Mouse (Mus musculus) forebrain, embryonic 16.5 days (tissue): ENCODE measurements at regions not wholly inside any gene's neighbourhood (a gene's known extent, or its start where the extent isn't known, plus 50 kb on each side); places are given as distances from the start of the nearest gene placed in this dataset.

Source experiments
- ATAC-seq: fragments of 200-750 bp; cut with Nextera tagmentation; 2 replicates; pipeline ENCODE4 v1.8.0; 2017; ENCODE audit warnings: mild to moderate bottlenecking, moderate library complexity
- H3K27ac ChIP-seq: fragments of 300-500 bp; sonication (generic); 2 replicates; pipeline ENCODE4 v1.5.1; 2014; ENCODE audit warnings: low read length, control low read depth
- H3K27me3 ChIP-seq: fragments of 300-500 bp; sonication (generic); replicated peaks from 2 replicates; pipeline ENCODE4 v1.6.1; 2014; ENCODE audit warnings: low read length; ENCODE audit not compliant: control insufficient read depth, insufficient read depth
- H3K36me3 ChIP-seq: fragments of 300-500 bp; sonication (generic); 2 replicates; pipeline ENCODE4 v1.6.1; 2014; ENCODE audit not compliant: control insufficient read depth, insufficient read depth
- H3K4me1 ChIP-seq: fragments of 300-500 bp; sonication (generic); replicated peaks from 2 replicates; pipeline ENCODE4 v1.6.1; 2014; ENCODE audit warnings: low read length; ENCODE audit not compliant: control insufficient read depth, insufficient read depth
- H3K4me2 ChIP-seq: fragments of 300-500 bp; sonication (generic); 2 replicates; pipeline ENCODE4 v1.6.1; 2014; ENCODE audit warnings: mild to moderate bottlenecking, low read length, control low read depth
- H3K4me3 ChIP-seq: fragments of 300-500 bp; sonication (generic); replicated peaks from 2 replicates; pipeline ENCODE4 v1.5.1; 2014; ENCODE audit warnings: mild to moderate bottlenecking, low read length, control low read depth
- H3K9ac ChIP-seq: fragments of 300-500 bp; sonication (generic); replicated peaks from 2 replicates; pipeline ENCODE4 v1.6.1; 2014; ENCODE audit warnings: low read depth, low read length, control low read depth
- H3K9me3 ChIP-seq: fragments of 300-500 bp; sonication (generic); 2 replicates; pipeline ENCODE4 v1.6.1; 2016; ENCODE audit warnings: low read length; ENCODE audit not compliant: control insufficient read depth
- WGBS: fragments of 180-500 bp; shearing (Covaris S2); extraction: QIAGEN DNeasy Blood & Tissue Kit; methylation state at CpG from one replicate; pipeline ENCODE4 v1.1.7; 2014; 5-methylcytosine and 5-hydroxymethylcytosine counted together

DNA sequence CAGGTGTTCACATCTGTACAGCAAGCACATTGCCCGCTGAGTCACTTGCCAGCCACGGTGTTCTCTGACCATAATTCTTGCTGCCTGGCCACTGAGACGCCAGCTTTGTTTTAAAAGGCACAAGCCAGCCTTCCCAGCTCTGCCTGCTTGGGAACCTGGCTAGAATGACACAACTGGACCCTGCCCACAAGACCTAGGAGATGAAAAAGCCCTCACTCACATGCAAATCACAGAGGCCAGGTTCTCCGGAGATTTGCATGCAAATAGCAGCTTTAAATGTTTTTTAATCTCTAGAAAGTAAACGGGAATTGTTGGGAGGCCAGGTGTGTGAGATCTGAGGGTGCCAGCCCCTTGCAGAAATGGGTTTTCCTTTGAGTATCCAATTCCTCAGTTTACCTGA is 71.9 kb downstream of the 1810010D01Rik start:
- peaks cover 4% of the 10 kb centered on the region; the same call in 1 of the 2 replicates for H3K9me3 ChIP-seq
- H3K36me3 ChIP-seq, result no peaks in the 10 kb centered on the region
- H3K4me3 ChIP-seq, result no peak overlapping the region
- no peak overlapping the region for H3K9ac ChIP-seq
- H3K4me2 ChIP-seq, result no peak overlapping the region
- no peak for ATAC-seq
- no peaks in the 10 kb centered on the region for H3K27me3 ChIP-seq
- H3K4me1 ChIP-seq, result no peaks in the 10 kb centered on the region
- no peak overlapping the region for H3K27ac ChIP-seq
- WGBS, result 20% methylated on average over 5 of the region's 5 CpGs

DNA sequence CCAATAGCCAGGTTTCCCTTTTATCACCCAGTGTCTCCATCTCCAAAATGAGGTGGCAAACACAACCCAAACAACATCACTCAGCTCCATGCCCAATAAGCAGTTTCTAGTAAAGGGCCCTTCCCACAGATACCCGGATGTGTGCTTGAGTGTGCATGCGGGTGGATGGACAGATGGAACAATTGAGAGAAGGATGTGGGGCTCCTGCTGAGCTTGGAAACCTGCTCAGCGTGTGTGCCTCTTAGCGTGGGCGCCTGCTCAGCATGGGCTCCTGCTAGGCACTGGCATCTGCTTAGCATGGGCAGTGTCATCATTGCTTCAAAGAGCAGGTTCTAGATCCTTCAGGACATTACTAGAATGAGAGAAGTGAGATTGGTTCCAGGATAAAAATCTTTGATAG is 75.4 kb downstream of the 1810010D01Rik start:
- Histone ChIP-seq H3K4me1 (0 out of 2 replicates have a peak, but pooled peaks cover 4% of the 10 kb centered on the region), H3K27me3 (no peaks in the 10 kb centered on the region), H3K36me3 (no peaks in the 10 kb centered on the region), H3K9ac (no peak overlapping the region), H3K4me2 (no peak overlapping the region), H3K27ac (no peak overlapping the region), H3K9me3 (no peaks in the 10 kb centered on the region), H3K4me3 (no peak overlapping the region)
- no peak for ATAC-seq
- WGBS, result 93% methylated on average over 5 of the region's 5 CpGs

DNA sequence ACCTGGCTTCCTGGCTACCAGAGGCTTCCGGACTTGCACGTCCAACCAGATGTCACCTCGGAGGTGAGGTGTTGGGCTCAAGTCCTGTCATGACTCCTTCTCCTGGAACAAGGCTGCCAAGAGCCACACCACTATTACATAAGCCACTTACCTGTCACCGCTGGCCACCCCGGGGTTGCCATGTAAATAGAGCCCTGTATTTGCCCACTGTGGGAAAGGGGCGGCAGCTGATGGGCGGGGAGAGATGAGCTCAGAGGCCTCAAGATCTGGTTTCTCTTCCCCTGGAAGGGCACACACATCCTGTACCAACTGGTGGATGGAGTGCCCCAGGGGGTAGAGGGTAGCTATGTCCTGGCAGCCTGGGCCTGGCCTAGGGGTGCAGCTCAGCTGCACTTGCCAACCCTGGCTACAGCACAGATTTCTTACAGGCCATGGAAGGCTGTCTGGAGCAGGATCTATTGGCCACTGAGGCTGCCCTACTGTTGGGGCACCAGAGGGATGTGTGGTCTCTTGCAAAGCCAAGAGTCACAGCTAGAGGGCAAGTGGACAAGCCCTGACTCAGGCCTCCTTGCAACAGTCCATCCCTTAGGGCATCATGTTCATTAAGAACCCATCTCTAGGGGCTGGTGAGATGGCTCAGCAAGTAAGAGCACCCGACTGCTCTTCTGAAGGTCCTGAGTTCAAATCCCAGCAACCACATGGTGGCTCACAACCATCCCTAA is 76.3 kb downstream of the 1810010D01Rik start:
- Histone ChIP-seq H3K9ac (no peak overlapping the region), H3K9me3 (no peaks in the 10 kb centered on the region), H3K36me3 (no peaks in the 10 kb centered on the region), H3K4me2 (no peak overlapping the region), H3K4me1 (0 out of 2 replicates have a peak, but pooled peaks cover 4% of the 10 kb centered on the region), H3K27me3 (no peaks in the 10 kb centered on the region), H3K27ac (no peak overlapping the region), H3K4me3 (no peak overlapping the region)
- no peak for ATAC-seq
- WGBS, result 88% methylated on average over 8 of the region's 8 CpGs

DNA sequence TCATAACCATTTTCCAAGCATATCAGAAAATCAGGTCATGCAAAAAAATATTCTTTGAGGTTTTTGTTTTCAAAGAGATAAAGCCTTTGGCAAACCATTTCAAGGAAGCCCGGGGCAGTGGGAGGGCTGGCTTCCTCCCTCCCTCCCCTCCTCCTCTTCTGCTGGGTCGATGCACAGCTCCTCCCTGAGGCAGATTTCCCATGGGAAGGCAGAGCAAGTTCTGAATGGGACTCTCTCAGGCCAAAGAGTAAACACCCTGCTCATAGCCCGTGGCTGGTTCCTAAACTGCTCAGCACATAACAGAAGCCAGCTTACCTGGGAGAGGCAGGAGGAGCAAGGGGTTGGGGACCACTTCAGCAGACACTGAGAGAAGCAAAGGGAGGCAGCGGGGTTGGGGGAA is 77.9 kb downstream of the 1810010D01Rik start:
- H3K9ac ChIP-seq, result no peak overlapping the region
- no peak overlapping the region for H3K27ac ChIP-seq
- H3K27me3 ChIP-seq, result no peaks in the 10 kb centered on the region
- no peaks in the 10 kb centered on the region for H3K9me3 ChIP-seq
- 0 out of 2 replicates have a peak, but pooled peaks cover 4% of the 10 kb centered on the region for H3K4me1 ChIP-seq
- H3K4me3 ChIP-seq, result no peak overlapping the region
- 15% methylated on average over 4 of the region's 4 CpGs for WGBS
- H3K36me3 ChIP-seq, result no peaks in the 10 kb centered on the region
- H3K4me2 ChIP-seq, result no peak overlapping the region
- no peak for ATAC-seq

DNA sequence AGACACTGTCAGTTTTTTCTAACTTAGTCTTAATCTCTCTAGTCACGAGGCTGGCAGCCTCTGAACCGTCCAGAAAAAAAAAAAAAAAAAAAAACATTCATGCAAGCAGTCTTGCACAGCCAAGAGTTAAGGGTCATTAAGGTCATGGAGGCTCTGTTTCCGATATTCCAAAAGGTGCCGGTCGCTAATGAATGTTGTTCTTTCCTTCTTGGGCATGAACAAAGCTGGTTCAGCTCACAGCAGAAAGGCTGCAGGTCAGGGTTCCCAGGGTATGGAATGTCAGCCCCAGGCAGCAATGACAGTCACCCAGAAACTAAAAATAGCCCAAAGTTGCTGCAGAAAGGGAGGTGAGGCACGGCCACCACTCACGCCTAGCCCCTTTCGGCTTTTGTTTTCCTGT is 80.3 kb downstream of the 1810010D01Rik start:
- Histone ChIP-seq H3K4me2 (no peak overlapping the region), H3K4me1 (0 out of 2 replicates have a peak, but pooled peaks cover 4% of the 10 kb centered on the region), H3K4me3 (no peak overlapping the region), H3K9ac (no peak overlapping the region), H3K9me3 (no peaks in the 10 kb centered on the region), H3K27me3 (no peaks in the 10 kb centered on the region), H3K36me3 (no peaks in the 10 kb centered on the region), H3K27ac (no peak overlapping the region)
- WGBS, result 37% methylated on average over 8 of the region's 8 CpGs
- no peak for ATAC-seq

DNA sequence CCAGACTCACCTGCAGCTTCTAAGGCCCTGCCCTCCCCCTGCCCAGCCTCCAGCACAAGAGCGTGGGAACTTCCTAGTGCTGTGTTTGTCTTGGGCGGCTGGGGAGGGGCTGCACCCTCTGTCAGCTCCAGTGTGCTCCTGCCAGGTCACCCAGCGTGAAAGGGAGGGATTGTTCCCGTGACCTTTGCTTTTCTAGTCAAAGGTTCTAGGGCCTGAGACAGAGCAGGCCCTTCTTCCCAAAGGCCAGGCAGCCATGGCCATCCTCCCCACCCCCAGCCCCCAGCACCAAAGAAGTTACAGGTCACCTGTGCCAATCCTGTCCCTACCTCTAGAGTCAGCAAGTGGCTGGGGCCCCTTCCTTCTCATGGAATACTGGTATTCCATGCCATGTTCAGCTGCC is 80.7 kb downstream of the 1810010D01Rik start:
- no peaks in the 10 kb centered on the region for H3K9me3 ChIP-seq
- no peak overlapping the region for H3K4me2 ChIP-seq
- H3K36me3 ChIP-seq, result no peaks in the 10 kb centered on the region
- no peak overlapping the region for H3K27ac ChIP-seq
- H3K9ac ChIP-seq, result no peak overlapping the region
- ATAC-seq, result no peak
- WGBS, result 38% methylated on average over 4 of the region's 4 CpGs
- H3K27me3 ChIP-seq, result no peaks in the 10 kb centered on the region
- H3K4me1 ChIP-seq, result 0 out of 2 replicates have a peak, but pooled peaks cover 4% of the 10 kb centered on the region
- H3K4me3 ChIP-seq, result no peak overlapping the region

DNA sequence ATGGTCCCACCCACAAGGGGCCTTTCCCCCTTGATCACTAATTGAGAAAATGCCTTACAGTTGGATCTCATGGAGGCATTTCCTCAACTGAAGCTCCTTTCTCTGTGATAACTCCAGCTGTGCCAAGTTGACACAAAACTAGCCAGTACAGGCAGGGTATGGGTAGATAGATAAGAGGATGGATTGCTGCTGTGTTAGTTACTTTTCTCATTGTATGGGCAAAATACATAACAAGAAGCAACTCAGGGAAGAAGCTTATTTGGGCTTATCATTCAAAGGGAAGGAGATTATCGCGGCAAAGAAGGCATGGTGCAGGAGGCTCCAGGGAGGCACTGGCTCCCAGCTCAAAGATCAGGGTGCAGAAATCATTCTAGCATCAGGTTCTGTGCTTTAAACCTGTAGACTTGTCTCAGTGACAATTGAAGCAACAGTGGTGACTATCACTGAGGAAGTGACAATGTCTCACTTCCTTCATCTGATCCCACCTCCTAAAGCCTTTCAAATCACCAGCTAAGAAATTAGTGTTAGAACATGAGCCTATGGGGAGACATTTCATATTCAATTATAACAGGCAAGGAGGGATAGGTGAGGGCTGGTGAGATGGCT is 83.8 kb downstream of the 1810010D01Rik start:
- Histone ChIP-seq H3K27me3 (no peaks in the 10 kb centered on the region), H3K9ac (no peak overlapping the region), H3K27ac (no peak overlapping the region), H3K4me3 (no peak overlapping the region), H3K9me3 (no peaks in the 10 kb centered on the region), H3K4me1 (no peaks in the 10 kb centered on the region), H3K36me3 (no peaks in the 10 kb centered on the region), H3K4me2 (no peak overlapping the region)
- ATAC-seq, result no peak
- 86% methylated on average over 2 of the region's 2 CpGs for WGBS

DNA sequence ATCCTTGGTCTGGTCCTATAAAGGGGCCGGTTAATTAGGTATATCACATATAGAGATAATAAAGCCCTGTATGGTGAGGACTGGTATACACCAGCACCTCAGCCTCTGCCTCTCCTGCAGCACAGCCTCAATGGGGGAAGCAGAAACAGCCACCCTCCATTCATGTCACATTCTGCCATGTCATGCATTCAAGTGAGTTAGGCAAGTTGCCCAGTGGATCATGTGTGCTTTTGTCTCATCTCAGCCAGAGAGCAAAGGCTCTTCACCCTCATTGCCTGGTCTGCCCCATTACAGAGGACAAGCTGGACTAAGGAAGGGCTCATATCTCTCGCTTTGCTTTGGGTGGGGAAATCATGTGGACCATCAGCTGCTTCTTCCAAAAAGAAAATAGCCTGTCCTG is 85.4 kb downstream of the 1810010D01Rik start:
- 65% methylated on average over 2 of the region's 2 CpGs for whole genome bisulfite sequencing
- H3K27me3 ChIP-seq, result no peaks in the 10 kb centered on the region
- no peaks in the 10 kb centered on the region for H3K4me1 ChIP-seq
- no peaks in the 10 kb centered on the region for H3K36me3 ChIP-seq
- no peak overlapping the region for H3K9ac ChIP-seq
- peak; percentile 58; the same call in 1 of the 2 replicates for ATAC-seq
- no peaks in the 10 kb centered on the region for H3K9me3 ChIP-seq
- no peak overlapping the region for H3K4me3 ChIP-seq
- H3K4me2 ChIP-seq, result no peak overlapping the region
- no peak overlapping the region for H3K27ac ChIP-seq

DNA sequence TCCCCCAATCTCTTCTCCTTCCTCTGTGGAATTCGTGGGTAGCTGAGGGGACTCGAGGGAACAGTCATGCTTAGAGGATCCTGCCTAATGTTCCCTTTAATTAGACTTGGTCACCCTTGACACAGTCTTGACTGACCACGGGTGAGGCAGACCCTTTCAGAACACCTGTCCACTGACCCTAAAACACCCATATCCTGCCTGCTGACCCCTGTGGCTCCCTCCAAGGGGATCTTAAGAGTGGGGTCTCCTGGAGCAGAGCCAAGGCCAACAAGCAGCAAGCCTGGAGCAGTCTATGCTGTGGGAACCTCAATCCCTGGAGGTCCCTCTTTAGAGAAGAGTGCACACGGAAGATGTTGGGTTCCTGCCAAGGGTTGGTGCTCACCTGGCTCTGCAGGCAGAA is 89.5 kb downstream of the 1810010D01Rik start:
- ATAC-seq, result no peak
- Histone ChIP-seq H3K9ac (no peak overlapping the region), H3K4me3 (no peak overlapping the region), H3K36me3 (no peaks in the 10 kb centered on the region), H3K27ac (no peak overlapping the region), H3K27me3 (no peaks in the 10 kb centered on the region), H3K4me1 (no peaks in the 10 kb centered on the region), H3K9me3 (no peaks in the 10 kb centered on the region), H3K4me2 (no peak overlapping the region)
- 74% methylated on average over 4 of the region's 4 CpGs for WGBS
